Mouse (Mus musculus) ES-Bruce4 (cell line): Measurements from ENCODE around the gene Sfrp4. TPM values are rescaled to one million over a fixed set of nuclear protein-coding genes. Genes with fewer than 3 reads are reported as not detected.

Source experiments
- H3K27ac ChIP-seq: 2 replicates; pipeline ENCODE4 v1.5.1; 2012; ENCODE audit warnings: low read length, inconsistent platforms; ENCODE audit not compliant: insufficient read depth
- H3K27me3 ChIP-seq: 2 replicates; pipeline ENCODE4 v1.6.1; 2012; ENCODE audit warnings: mild to moderate bottlenecking, low read length, inconsistent platforms; ENCODE audit not compliant: control insufficient read depth, poor library complexity, insufficient read depth, severe bottlenecking
- H3K36me3 ChIP-seq: 2 replicates; pipeline ENCODE4 v1.6.1; 2012; ENCODE audit warnings: inconsistent platforms, mild to moderate bottlenecking, low read length, moderate library complexity; ENCODE audit not compliant: control insufficient read depth, poor library complexity, insufficient read depth, severe bottlenecking
- H3K4me1 ChIP-seq: one replicate; pipeline ENCODE4 v1.8.1; 2011; ENCODE audit warnings: low read length; ENCODE audit not compliant: control insufficient read depth, insufficient read depth
- H3K4me3 ChIP-seq: 2 replicates; pipeline ENCODE4 v1.5.1; 2011; ENCODE audit warnings: low read depth, mild to moderate bottlenecking, low read length
- H3K9ac ChIP-seq: 2 replicates; pipeline ENCODE4 v1.6.1; 2012; ENCODE audit warnings: low read depth, mild to moderate bottlenecking, inconsistent platforms; ENCODE audit not compliant: poor library complexity, severe bottlenecking
- H3K9me3 ChIP-seq: replicated peaks from 2 replicates; pipeline ENCODE4 v1.6.1; 2012; ENCODE audit warnings: mild to moderate bottlenecking, low read length, inconsistent platforms; ENCODE audit not compliant: control insufficient read depth, poor library complexity, insufficient read depth, severe bottlenecking
- CTCF ChIP-seq: IDR thresholded peaks from one replicate; pipeline ENCODE4 v1.8.1; 2011; ENCODE audit warnings: low read depth, low read length
- EP300 ChIP-seq: IDR thresholded peaks from 2 replicates; pipeline ENCODE4 v1.6.1; 2011; ENCODE audit warnings: low read depth, low read length; ENCODE audit not compliant: insufficient read depth
- POLR2A ChIP-seq: IDR thresholded peaks from one replicate; pipeline ENCODE4 v1.8.1; 2011; ENCODE audit warnings: low read length; ENCODE audit not compliant: insufficient read depth
- polyA plus RNA-seq: library from polyadenylated mRNA; stranded (reverse); fragments of >200 nt; gene quantifications from 2 replicates; pipeline ENCODE4 v1.2.4, GENCODE M21; 2011; ENCODE audit warnings: low read depth; ENCODE audit not compliant: missing spikeins, insufficient read depth, insufficient read length

Sfrp4 gene
- polyA plus RNA-seq, 1 experiment, result 1.1 TPM

DNA sequence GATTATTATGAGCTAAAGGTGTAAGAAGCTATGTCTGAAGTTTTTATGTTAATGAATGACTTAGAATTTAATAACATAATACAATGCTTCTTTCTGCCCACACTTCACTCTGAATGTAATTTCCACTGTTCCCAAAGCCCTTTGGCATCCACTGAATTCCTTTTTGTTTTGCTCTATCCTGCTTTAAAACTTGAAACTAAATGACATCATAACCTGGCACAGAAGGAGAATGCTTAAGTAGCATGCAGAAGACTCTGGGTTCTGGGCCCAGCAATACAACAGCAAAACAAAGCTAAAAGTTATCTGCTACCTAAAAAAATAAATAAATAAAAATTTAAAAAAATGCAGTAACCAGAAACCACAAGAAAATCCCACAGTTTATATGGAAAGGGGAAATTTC is 51.7 kb downstream of the Sfrp4 start:
- Histone ChIP-seq H3K27ac (no peak overlapping the region), H3K9ac (no peak overlapping the region), H3K27me3 (no peaks in the 10 kb centered on the region), H3K9me3 (no peaks in the 10 kb centered on the region), H3K4me3 (no peak overlapping the region), H3K36me3 (no peaks in the 10 kb centered on the region), H3K4me1 (no peaks in the 10 kb centered on the region)
- TF ChIP-seq CTCF, result no peak
- TF ChIP-seq POLR2A, result no peak
- TF ChIP-seq EP300, result no peak

Other genes with a start within 250 kb of the Sfrp4 start
- gene Stard3nl, start 227.3 kb upstream of the Sfrp4 start, polyA plus RNA-seq, result 45.4 and 63.7 TPM in 2 replicates
- 2.5 and 4.5 TPM in 2 replicates for gene Epdr1, start 3.2 kb upstream of the Sfrp4 start, polyA plus RNA-seq
- not detected in 2 replicates for gene Nme8, start 74.7 kb downstream of the Sfrp4 start, polyA plus RNA-seq
- gene Gpr141, start 201.2 kb downstream of the Sfrp4 start, polyA plus RNA-seq, result not detected in 2 replicates